Mouse (Mus musculus): ENCODE data around the gene Pacsin1. TPM values are rescaled to one million over a fixed set of nuclear protein-coding genes. Genes with fewer than 3 reads are reported as not detected.
A peak's percentile ranks its signal among the peaks of the same experiment; 100 is the strongest.

Pacsin1 gene
- polyA plus RNA-seq, 1 experiment from 2014 or later, result 53.6 TPM

DNA sequence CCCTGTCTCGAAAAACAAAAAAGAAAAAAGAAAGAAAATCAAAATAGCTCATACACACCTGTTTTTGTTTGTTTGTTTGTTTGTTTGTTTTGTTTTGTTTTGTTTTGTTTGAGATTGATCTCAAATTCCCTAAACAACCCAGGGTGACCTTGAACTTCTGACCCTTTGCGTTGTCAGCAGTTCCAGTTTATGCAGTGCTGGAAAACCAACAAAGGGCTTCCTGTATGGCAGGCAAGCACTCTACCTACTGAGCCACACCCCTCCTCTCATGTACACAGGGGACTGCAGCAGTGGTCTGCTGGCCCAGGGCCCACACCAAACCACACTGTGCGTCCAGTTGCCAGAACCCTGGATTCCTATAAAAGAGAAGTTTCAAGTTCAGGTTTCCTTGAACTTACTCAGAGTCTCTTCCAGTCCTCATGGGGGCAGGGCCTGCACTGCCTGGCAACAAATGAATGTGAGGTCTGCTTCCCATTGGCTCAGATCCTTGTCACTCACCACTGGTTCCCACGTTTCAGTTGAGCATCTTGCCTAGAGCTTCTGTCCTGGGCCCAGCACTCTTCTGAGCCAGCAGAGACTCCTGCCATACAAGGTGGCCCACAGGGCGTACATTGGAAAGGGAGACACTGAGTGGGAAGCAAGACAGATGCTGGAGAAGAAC is 48.8 kb downstream of the Pacsin1 start:
- no peaks in the 10 kb centered on the region for H3K27me3 ChIP-seq (ENCODE audit: control insufficient read depth, insufficient read depth, low read length)
- H3K4me1 ChIP-seq (ENCODE audit: control insufficient read depth, insufficient read depth, low read length), result no peaks in the 10 kb centered on the region
- no peak overlapping the region for H3K9ac ChIP-seq (replicated peaks; ENCODE audit: low read depth, low read length)
- 67% methylated on average over 5 of the region's 5 CpGs for WGBS
- no peak overlapping the region for H3K27ac ChIP-seq (ENCODE audit: low read depth, low read length)
- no peak for ATAC-seq (ENCODE audit: low read depth)
- H3K4me2 ChIP-seq (ENCODE audit: low read depth, low read length), result no peak overlapping the region
- no peaks in the 10 kb centered on the region for H3K9me3 ChIP-seq (ENCODE audit: control insufficient read depth, low read length)
- H3K36me3 ChIP-seq (ENCODE audit: control insufficient read depth, insufficient read depth, low read length), result no peaks in the 10 kb centered on the region
- H3K4me3 ChIP-seq (ENCODE audit: low read depth, low read length), result no peak overlapping the region

DNA sequence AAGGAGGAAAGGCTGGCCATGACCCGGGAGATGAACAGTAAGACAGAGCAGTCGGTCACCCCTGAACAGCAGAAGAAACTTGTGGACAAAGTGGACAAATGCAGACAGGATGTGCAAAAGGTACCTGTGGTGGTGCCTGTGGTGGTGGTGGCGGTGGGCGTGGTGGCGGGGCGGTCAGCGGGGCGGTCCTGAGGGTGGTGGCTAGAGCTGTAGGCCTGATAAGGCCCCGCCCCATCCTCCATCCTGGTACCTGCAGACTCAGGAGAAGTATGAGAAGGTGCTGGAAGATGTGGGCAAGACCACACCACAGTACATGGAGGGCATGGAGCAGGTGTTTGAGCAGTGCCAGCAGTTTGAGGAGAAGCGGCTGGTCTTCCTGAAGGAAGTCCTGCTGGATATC is 50.4 kb downstream of the Pacsin1 start:
- 42% methylated on average over 10 of the region's 10 CpGs for WGBS
- H3K4me1 ChIP-seq (ENCODE audit: control insufficient read depth, insufficient read depth, low read length), result no peaks in the 10 kb centered on the region
- no peaks in the 10 kb centered on the region for H3K36me3 ChIP-seq (ENCODE audit: control insufficient read depth, insufficient read depth, low read length)
- H3K9me3 ChIP-seq (ENCODE audit: control insufficient read depth, low read length), result no peaks in the 10 kb centered on the region
- no peak overlapping the region for H3K9ac ChIP-seq (replicated peaks; ENCODE audit: low read depth, low read length)
- no peak overlapping the region for H3K4me2 ChIP-seq (ENCODE audit: low read depth, low read length)
- ATAC-seq (ENCODE audit: low read depth), result no peak
- H3K4me3 ChIP-seq (ENCODE audit: low read depth, low read length), result no peak overlapping the region
- no peaks in the 10 kb centered on the region for H3K27me3 ChIP-seq (ENCODE audit: control insufficient read depth, insufficient read depth, low read length)
- no peak overlapping the region for H3K27ac ChIP-seq (ENCODE audit: low read depth, low read length)

DNA sequence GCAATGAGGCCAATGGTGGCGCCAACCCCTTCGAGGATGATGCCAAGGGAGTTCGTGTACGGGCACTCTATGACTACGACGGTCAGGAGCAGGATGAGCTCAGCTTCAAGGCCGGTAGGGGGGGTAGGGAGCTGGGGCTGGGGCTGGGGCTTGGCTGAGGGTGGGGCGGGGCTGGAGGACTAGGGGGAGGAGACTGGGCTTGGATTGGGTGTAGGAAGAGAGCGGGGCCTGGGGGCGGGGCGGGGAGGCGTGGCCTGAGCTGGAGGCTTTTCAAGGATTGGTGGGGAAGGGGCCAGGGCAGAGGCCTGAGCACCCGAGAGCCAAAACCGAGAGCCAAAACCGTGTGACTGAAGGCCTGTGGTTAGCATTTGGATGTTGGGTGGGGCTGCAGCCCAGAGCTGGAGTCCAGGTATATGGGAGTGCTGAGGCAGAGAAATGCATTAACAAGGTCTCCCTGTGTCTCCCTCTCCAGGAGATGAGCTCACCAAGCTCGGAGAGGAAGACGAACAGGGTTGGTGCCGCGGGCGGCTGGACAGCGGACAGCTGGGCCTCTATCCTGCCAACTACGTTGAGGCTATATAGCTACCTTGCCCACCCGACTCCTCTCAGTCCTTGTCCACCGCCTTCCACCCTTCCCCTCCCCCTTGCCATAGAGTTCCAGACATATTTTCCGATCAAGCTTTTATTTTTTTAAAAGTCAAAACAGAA is 52.8 kb downstream of the Pacsin1 start:
- H3K27ac ChIP-seq (ENCODE audit: low read depth, low read length), result no peak overlapping the region
- H3K27me3 ChIP-seq (ENCODE audit: control insufficient read depth, insufficient read depth, low read length), result no peaks in the 10 kb centered on the region
- H3K4me3 ChIP-seq (ENCODE audit: low read depth, low read length), result 0 out of 2 replicates have a peak overlapping the region, but pooled peaks have one; percentile 3
- H3K9me3 ChIP-seq (ENCODE audit: control insufficient read depth, low read length), result no peaks in the 10 kb centered on the region
- WGBS, result 6% methylated on average over 25 of the region's 25 CpGs
- H3K4me1 ChIP-seq (ENCODE audit: control insufficient read depth, insufficient read depth, low read length), result no peaks in the 10 kb centered on the region
- ATAC-seq (ENCODE audit: low read depth), result peak; percentile 80
- H3K9ac ChIP-seq (replicated peaks; ENCODE audit: low read depth, low read length), result no peak overlapping the region
- peak overlapping the region; percentile 35; the same call in 1 of the 2 replicates for H3K4me2 ChIP-seq (ENCODE audit: low read depth, low read length)
- no peaks in the 10 kb centered on the region for H3K36me3 ChIP-seq (ENCODE audit: control insufficient read depth, insufficient read depth, low read length)

DNA sequence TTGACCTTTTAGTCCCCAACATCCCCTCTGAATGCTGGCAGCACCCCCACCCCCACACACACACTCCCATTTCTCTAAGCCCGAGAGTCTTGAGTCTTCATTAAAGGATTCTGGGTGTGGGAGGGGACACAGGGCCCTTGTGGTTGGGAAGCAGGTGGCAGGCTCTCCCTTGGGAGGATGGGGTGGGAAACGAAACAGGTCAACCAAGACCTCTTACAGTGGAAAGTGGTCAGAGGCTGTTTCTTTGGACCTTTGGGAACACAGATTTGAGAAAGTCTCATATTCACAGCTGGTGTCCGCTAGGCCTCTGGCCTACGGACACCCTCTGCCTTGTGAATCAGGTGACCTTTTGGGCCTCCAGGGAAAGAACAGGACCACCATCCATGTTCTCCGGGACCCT is 54.3 kb downstream of the Pacsin1 start:
- Histone ChIP-seq H3K4me3 (ENCODE audit: low read depth, low read length) (no peak overlapping the region), H3K9me3 (ENCODE audit: control insufficient read depth, low read length) (no peaks in the 10 kb centered on the region), H3K9ac (replicated peaks; ENCODE audit: low read depth, low read length) (no peak overlapping the region), H3K27ac (ENCODE audit: low read depth, low read length) (no peak overlapping the region), H3K4me1 (ENCODE audit: control insufficient read depth, insufficient read depth, low read length) (no peaks in the 10 kb centered on the region), H3K36me3 (ENCODE audit: control insufficient read depth, insufficient read depth, low read length) (no peaks in the 10 kb centered on the region), H3K4me2 (ENCODE audit: low read depth, low read length) (no peak overlapping the region), H3K27me3 (ENCODE audit: control insufficient read depth, insufficient read depth, low read length) (no peaks in the 10 kb centered on the region)
- no peak for ATAC-seq (ENCODE audit: low read depth)
- 76% methylated on average over 5 of the region's 5 CpGs for WGBS

DNA sequence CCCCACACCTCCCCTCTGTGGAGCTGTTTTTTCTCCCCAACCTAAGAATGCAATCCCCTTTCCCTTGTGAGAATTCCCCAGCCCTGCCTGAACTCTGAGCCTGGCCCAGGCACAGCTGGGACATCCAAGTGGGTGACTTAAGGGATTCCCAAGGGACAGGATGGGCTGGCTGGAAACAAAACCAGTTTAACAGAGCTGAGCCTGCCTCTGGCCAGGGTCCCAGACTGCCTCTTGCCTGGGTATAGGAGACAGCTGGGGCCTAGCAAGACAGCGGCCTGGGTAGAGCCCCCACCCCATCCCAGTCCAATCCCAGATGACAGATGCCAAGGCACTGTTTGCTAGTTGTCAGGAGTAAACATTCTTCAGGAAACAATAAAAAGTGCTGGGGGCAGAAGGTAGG is 57.5 kb downstream of the Pacsin1 start:
- no peak overlapping the region for H3K4me3 ChIP-seq (ENCODE audit: low read depth, low read length)
- ATAC-seq (ENCODE audit: low read depth), result 0 out of 2 replicates have a peak, but pooled peaks have one; percentile 35
- H3K27me3 ChIP-seq (ENCODE audit: control insufficient read depth, insufficient read depth, low read length), result no peaks in the 10 kb centered on the region
- H3K9ac ChIP-seq (replicated peaks; ENCODE audit: low read depth, low read length), result no peak overlapping the region
- 55% methylated on average over 1 of the region's 1 CpGs for WGBS
- no peak overlapping the region for H3K4me2 ChIP-seq (ENCODE audit: low read depth, low read length)
- H3K9me3 ChIP-seq (ENCODE audit: control insufficient read depth, low read length), result no peaks in the 10 kb centered on the region
- H3K27ac ChIP-seq (ENCODE audit: low read depth, low read length), result no peak overlapping the region
- no peaks in the 10 kb centered on the region for H3K36me3 ChIP-seq (ENCODE audit: control insufficient read depth, insufficient read depth, low read length)
- H3K4me1 ChIP-seq (ENCODE audit: control insufficient read depth, insufficient read depth, low read length), result no peaks in the 10 kb centered on the region

DNA sequence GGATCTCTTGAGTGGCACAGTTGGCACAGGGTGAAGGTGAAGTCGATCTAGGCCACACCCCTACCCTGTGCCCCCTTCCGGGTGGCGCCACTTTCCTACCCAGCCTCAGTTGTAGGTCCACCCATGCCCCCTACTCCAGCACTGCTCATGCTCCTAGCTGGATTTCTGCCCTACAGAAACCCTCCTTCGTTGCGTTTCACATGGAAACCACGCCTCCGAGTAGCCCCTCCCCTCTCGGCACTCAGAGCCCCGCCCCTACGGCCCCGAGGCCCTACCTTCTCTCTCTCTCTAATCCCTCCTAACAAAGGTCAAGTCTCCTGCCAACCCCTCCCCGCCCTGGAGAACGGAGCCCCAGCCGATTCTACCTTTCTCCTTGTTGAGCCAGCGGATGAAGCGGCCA is 61.5 kb downstream of the Pacsin1 start:
- no peaks in the 10 kb centered on the region for H3K27me3 ChIP-seq (ENCODE audit: control insufficient read depth, insufficient read depth, low read length)
- 8% methylated on average over 16 of the region's 16 CpGs for WGBS
- H3K9me3 ChIP-seq (ENCODE audit: control insufficient read depth, low read length), result no peaks in the 10 kb centered on the region
- no peak overlapping the region for H3K27ac ChIP-seq (ENCODE audit: low read depth, low read length)
- H3K9ac ChIP-seq (replicated peaks; ENCODE audit: low read depth, low read length), result 0 out of 2 replicates have a peak overlapping the region, but pooled peaks have one; percentile 28
- no peaks in the 10 kb centered on the region for H3K36me3 ChIP-seq (ENCODE audit: control insufficient read depth, insufficient read depth, low read length)
- ATAC-seq (ENCODE audit: low read depth), result 0 out of 2 replicates have a peak, but pooled peaks have one; percentile 32
- H3K4me1 ChIP-seq (ENCODE audit: control insufficient read depth, insufficient read depth, low read length), result no peaks in the 10 kb centered on the region
- H3K4me3 ChIP-seq (ENCODE audit: low read depth, low read length), result no peak overlapping the region
- peak overlapping the region; percentile 37 for H3K4me2 ChIP-seq (ENCODE audit: low read depth, low read length)

DNA sequence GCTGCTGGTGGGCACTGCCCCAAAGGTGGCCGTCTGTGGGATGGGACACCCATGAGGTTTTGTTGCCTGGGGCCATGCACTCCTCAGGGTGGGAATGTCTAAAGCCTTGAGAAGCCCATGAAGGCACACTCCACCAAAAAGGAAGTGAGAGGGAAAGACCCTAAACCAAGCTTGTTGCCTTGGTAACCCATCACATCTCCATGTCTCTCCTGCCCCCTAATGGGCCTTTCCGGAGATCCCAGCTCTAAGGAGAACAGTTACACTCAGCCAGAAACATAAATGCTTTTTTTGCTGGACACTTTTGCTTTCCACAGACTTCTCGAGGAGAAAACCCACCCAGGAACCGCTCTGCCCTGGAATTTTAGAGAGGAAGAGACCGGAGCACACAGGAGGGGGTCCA is 62.9 kb downstream of the Pacsin1 start:
- no peak overlapping the region for H3K27ac ChIP-seq (ENCODE audit: low read depth, low read length)
- no peak overlapping the region for H3K9ac ChIP-seq (replicated peaks; ENCODE audit: low read depth, low read length)
- 0 out of 2 replicates have a peak, but pooled peaks have one; percentile 38 for ATAC-seq (ENCODE audit: low read depth)
- no peak overlapping the region for H3K4me3 ChIP-seq (ENCODE audit: low read depth, low read length)
- 46% methylated on average over 5 of the region's 5 CpGs for WGBS
- no peak overlapping the region for H3K4me2 ChIP-seq (ENCODE audit: low read depth, low read length)
- H3K9me3 ChIP-seq (ENCODE audit: control insufficient read depth, low read length), result no peaks in the 10 kb centered on the region
- H3K4me1 ChIP-seq (ENCODE audit: control insufficient read depth, insufficient read depth, low read length), result no peaks in the 10 kb centered on the region
- no peaks in the 10 kb centered on the region for H3K27me3 ChIP-seq (ENCODE audit: control insufficient read depth, insufficient read depth, low read length)
- H3K36me3 ChIP-seq (ENCODE audit: control insufficient read depth, insufficient read depth, low read length), result no peaks in the 10 kb centered on the region

DNA sequence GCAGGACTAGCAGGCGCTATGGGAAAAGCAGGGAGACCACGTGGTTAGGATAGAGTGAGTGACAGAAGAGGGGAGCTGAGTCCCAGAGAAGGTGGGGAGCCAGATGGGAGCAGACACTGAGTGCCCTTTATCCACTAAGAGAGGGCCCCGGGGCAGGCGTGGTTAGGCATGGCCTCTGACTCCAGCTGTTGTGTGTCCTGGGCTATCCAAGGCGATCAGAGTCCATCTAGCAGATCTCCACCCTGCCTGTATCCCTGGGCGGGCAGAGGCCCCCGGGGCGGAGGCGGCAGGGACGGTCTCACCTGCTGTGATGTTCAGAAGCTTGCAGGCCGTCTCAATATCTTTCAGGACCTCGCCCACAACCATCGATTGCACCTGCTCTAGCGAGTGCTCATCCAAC is 64.4 kb downstream of the Pacsin1 start:
- ATAC-seq (ENCODE audit: low read depth), result no peak
- Histone ChIP-seq H3K4me2 (ENCODE audit: low read depth, low read length) (no peak overlapping the region), H3K9ac (replicated peaks; ENCODE audit: low read depth, low read length) (no peak overlapping the region), H3K4me1 (ENCODE audit: control insufficient read depth, insufficient read depth, low read length) (no peaks in the 10 kb centered on the region), H3K36me3 (ENCODE audit: control insufficient read depth, insufficient read depth, low read length) (no peaks in the 10 kb centered on the region), H3K4me3 (ENCODE audit: low read depth, low read length) (no peak overlapping the region), H3K27me3 (ENCODE audit: control insufficient read depth, insufficient read depth, low read length) (no peaks in the 10 kb centered on the region), H3K9me3 (ENCODE audit: control insufficient read depth, low read length) (no peaks in the 10 kb centered on the region), H3K27ac (ENCODE audit: low read depth, low read length) (no peak overlapping the region)
- WGBS, result 74% methylated on average over 14 of the region's 14 CpGs

DNA sequence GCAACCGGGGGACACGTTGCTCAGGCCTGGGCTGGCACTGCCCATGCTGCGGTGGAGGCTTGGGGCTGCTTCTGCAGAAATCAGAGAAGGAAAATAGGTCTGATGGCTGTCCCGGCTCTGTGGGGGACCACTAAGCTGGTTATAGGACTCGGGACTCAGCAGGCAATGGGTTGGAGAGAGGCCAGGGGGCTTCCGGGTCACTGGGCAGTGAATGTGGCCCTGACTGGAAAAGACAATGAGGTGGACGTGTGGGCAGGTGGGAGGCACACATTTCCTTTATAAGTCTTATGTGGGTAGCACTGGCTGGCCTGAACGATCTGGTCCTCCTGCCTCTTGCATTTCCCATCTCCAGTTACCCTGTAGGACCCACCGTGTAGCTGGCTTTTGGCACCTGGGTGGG is 65.0 kb downstream of the Pacsin1 start:
- ATAC-seq (ENCODE audit: low read depth), result no peak

More for the DNA sequence above, 65.0 kb downstream of the Pacsin1 start:
- Histone ChIP-seq H3K4me2 (ENCODE audit: low read depth, low read length) (no peak overlapping the region), H3K9ac (replicated peaks; ENCODE audit: low read depth, low read length) (0 out of 2 replicates have a peak overlapping the region, but pooled peaks have one; percentile 7), H3K4me1 (ENCODE audit: control insufficient read depth, insufficient read depth, low read length) (no peaks in the 10 kb centered on the region), H3K4me3 (ENCODE audit: low read depth, low read length) (no peak overlapping the region), H3K27ac (ENCODE audit: low read depth, low read length) (no peak overlapping the region), H3K9me3 (ENCODE audit: control insufficient read depth, low read length) (no peaks in the 10 kb centered on the region), H3K27me3 (ENCODE audit: control insufficient read depth, insufficient read depth, low read length) (no peaks in the 10 kb centered on the region), H3K36me3 (ENCODE audit: control insufficient read depth, insufficient read depth, low read length) (no peaks in the 10 kb centered on the region)
- WGBS, result 51% methylated on average over 9 of the region's 9 CpGs

Data from neural tube, embryonic 14.5 days (tissue).